8 mouse cellular contexts compared by ENCODE assay signal in the genomic region with DNA sequence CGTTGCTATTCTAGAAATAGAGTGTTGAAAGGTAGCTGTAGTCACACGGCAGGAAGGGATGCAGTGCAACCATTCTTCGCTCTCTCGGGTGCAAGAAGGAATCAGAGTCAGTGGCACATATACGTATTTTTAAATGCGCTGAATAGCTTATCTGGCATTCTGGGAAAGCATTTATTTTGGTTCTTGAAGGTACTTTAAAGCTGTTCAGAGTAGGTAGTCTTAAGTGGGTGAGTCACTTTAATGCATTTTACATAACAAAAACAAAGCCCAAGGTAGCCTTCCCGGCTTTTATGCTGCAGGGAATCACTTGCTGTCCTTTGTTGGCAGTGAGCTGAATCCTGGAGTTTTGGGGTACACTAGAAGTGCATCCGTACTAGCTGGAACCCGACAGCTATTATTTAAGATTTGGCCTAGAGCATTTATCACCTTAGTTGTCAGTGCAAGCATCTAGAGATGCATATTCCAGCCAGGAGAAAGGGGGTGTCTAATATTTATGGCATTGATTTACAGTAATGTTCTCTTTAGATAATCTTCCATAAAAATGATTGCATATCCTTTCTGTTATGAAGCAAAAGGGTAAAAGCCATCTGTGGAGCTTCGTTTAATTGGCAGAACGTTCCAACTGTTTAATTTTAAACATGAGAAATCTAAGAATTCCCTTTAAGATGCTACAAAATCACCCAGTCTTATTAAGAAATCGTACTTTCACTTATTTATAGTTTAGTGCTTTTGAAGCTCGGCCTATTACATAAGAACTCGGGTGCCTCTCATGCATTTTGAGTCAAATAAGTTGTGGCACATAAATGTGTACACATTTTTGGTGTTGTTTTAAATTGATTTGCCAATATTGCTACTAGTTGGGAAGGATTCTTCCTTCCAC. TPM values are rescaled to one million over a fixed set of nuclear protein-coding genes. Genes with fewer than 3 reads are reported as not detected.
DNase-seq lines count a peak whose midpoint lies in the region; ATAC-seq lines count a peak whose summit lies in the region.

No protein-coding gene starts in this region.

- H3K9me3 ChIP-seq in heart, embryonic 14.5 days (ENCODE audit: control insufficient read depth, low read length) = no peaks in the 10 kb centered on the region
- H3K9me3 ChIP-seq in embryonic facial prominence, embryonic 14.5 days (ENCODE audit: control insufficient read depth, low read length) = no peaks in the 10 kb centered on the region
- no peaks in the 10 kb centered on the region for H3K9me3 ChIP-seq in limb, embryonic 10.5 days (replicated peaks)
- H3K9me3 ChIP-seq in stomach, embryonic 15.5 days = no peaks in the 10 kb centered on the region

- DNase-seq in heart, postnatal 4 days = no peak
- DNase-seq in ZHBTc4 (ENCODE audit: low read depth, low spot score) = peak; percentile 7
- no peak for DNase-seq in embryonic facial prominence, embryonic 14.5 days (ENCODE audit: low spot score)
- no peak for DNase-seq in limb, embryonic 10.5 days (ENCODE audit: low spot score)
- no peak for DNase-seq in thymus, postnatal 4 days
- no peak for DNase-seq in gastrocnemius, adult 8-10 months (ENCODE audit: low spot score in 2 of 2)

- peak overlapping the region; percentile 92 for H3K9ac ChIP-seq in heart, embryonic 14.5 days (ENCODE audit: low read length)
- peak overlapping the region; percentile 88 for H3K9ac ChIP-seq in embryonic facial prominence, embryonic 14.5 days (ENCODE audit: low read depth, low read length)
- H3K9ac ChIP-seq in stomach, embryonic 15.5 days = no peak overlapping the region

- H3K4me2 ChIP-seq in heart, embryonic 14.5 days (ENCODE audit: low read length) = peak overlapping the region; percentile 84
- peak overlapping the region; percentile 88 for H3K4me2 ChIP-seq in embryonic facial prominence, embryonic 14.5 days (ENCODE audit: low read depth, low read length)
- H3K4me2 ChIP-seq in stomach, embryonic 15.5 days = peak overlapping the region; percentile 86

- peaks cover 2 to 6% of the 10 kb centered on the region in 2 experiments; a peak in 3 of 4 replicates for H3K4me1 ChIP-seq in heart, embryonic 14.5 days (ENCODE audit: control insufficient read depth in 2 of 2, insufficient read depth in 2 of 2, low read length in 2 of 2)
- H3K4me1 ChIP-seq in embryonic facial prominence, embryonic 14.5 days (ENCODE audit: control insufficient read depth, insufficient read depth, low read length) = peaks cover 7% of the 10 kb centered on the region; the same call in 1 of the 2 replicates
- peaks cover 25% of the 10 kb centered on the region for H3K4me1 ChIP-seq in limb, embryonic 10.5 days
- H3K4me1 ChIP-seq in stomach, embryonic 15.5 days = peaks cover 8% of the 10 kb centered on the region; the same call in 1 of the 2 replicates

- H3K36me3 ChIP-seq in heart, embryonic 14.5 days (ENCODE audit: control insufficient read depth, insufficient read depth, low read length) = no peaks in the 10 kb centered on the region
- H3K36me3 ChIP-seq in embryonic facial prominence, embryonic 14.5 days (ENCODE audit: control insufficient read depth, insufficient read depth, low read length) = no peaks in the 10 kb centered on the region
- H3K36me3 ChIP-seq in limb, embryonic 10.5 days = no peaks in the 10 kb centered on the region
- H3K36me3 ChIP-seq in stomach, embryonic 15.5 days = no peaks in the 10 kb centered on the region

- 29% methylated on average over 14 of the region's 14 CpGs for WGBS in heart, embryonic 14.5 days
- 28% methylated on average over 14 of the region's 14 CpGs for WGBS in embryonic facial prominence, embryonic 14.5 days
- WGBS in limb, embryonic 10.5 days = 30% methylated on average over 14 of the region's 14 CpGs
- 34% methylated on average over 14 of the region's 14 CpGs for WGBS in stomach, embryonic 15.5 days

- no peaks in the 10 kb centered on the region for H3K27me3 ChIP-seq in heart, embryonic 14.5 days (ENCODE audit: control insufficient read depth, insufficient read depth, low read length)
- H3K27me3 ChIP-seq in embryonic facial prominence, embryonic 14.5 days (replicated peaks; ENCODE audit: control insufficient read depth, insufficient read depth, low read length) = peaks cover 12% of the 10 kb centered on the region
- H3K27me3 ChIP-seq in limb, embryonic 10.5 days (ENCODE audit: low read depth, poor library complexity, severe bottlenecking) = peaks cover 26% of the 10 kb centered on the region
- peaks cover 3% of the 10 kb centered on the region; the same call in 1 of the 2 replicates for H3K27me3 ChIP-seq in stomach, embryonic 15.5 days (replicated peaks)

- H3K4me3 ChIP-seq in heart, embryonic 14.5 days (ENCODE audit: control insufficient read depth in 1 of 2, insufficient read depth in 1 of 2, low read depth in 1 of 2, low read length in 2 of 2) = peak overlapping the region; percentile 83 to 84
- peak overlapping the region; percentile 71 for H3K4me3 ChIP-seq in embryonic facial prominence, embryonic 14.5 days (ENCODE audit: low read depth, low read length)
- H3K4me3 ChIP-seq in limb, embryonic 10.5 days = peak overlapping the region; percentile 75
- H3K4me3 ChIP-seq in stomach, embryonic 15.5 days (replicated peaks) = peak overlapping the region; percentile 66

- ATAC-seq in heart, embryonic 14.5 days (ENCODE audit: insufficient number of reproducible peaks, insufficient read depth, low FRiP score, low read depth) = no peak
- ATAC-seq in embryonic facial prominence, embryonic 14.5 days (ENCODE audit: low read depth) = no peak
- no peak for ATAC-seq in stomach, embryonic 15.5 days (ENCODE audit: insufficient read depth, low FRiP score, low read depth)

- peak overlapping the region; percentile 88 to 96; a peak in 2 of 4 replicates for H3K27ac ChIP-seq in heart, embryonic 14.5 days (replicated peaks in 1 of 2; ENCODE audit: control insufficient read depth in 1 of 2, insufficient read depth in 1 of 2, low read depth in 2 of 2, low read length in 2 of 2)
- no peak overlapping the region for H3K27ac ChIP-seq in embryonic facial prominence, embryonic 14.5 days (replicated peaks; ENCODE audit: low read depth, low read length)
- H3K27ac ChIP-seq in limb, embryonic 10.5 days = no peak overlapping the region; the same call in 1 of the 2 replicates
- no peak overlapping the region for H3K27ac ChIP-seq in stomach, embryonic 15.5 days

RNA-seq across cellular contexts. Expression of gene Cacna2d1, which starts 1.6 kb away (rescaled TPM):
- polyA plus RNA-seq in heart, embryonic 14.5 days (2014; fragmentation: Nextera tagmentation; extraction: Ambion mirVana) = 24.9 and 27.0 TPM in 2 replicates
- 10 to 100 TPM; 57.2 to 62.6 TPM for total RNA-seq in heart, postnatal 4 days (2021)
- polyA plus RNA-seq in embryonic facial prominence, embryonic 14.5 days (2014; fragmentation: Nextera tagmentation; extraction: Ambion mirVana) = 33.0 and 34.0 TPM in 2 replicates
- polyA plus RNA-seq in limb, embryonic 10.5 days (2016; fragmentation: Nextera tagmentation; extraction: Ambion mirVana) = 4.9 and 7.0 TPM in 2 replicates
- polyA plus RNA-seq in stomach, embryonic 15.5 days (2015; fragmentation: Nextera tagmentation; extraction: Ambion mirVana) = 15.2 and 16.4 TPM in 2 replicates
- total RNA-seq in gastrocnemius, adult 8-10 months (2022) = 100 to 1,000 TPM; 242 to 290 (median 257) TPM

Comparison
In these comparisons a context has a peak if more than half of its experiments do, and no peak if none do; other contexts are left out.
1. H3K27ac ChIP-seq: peak in heart, embryonic 14.5 days (2 of 2); none in embryonic facial prominence, embryonic 14.5 days (single experiment), limb, embryonic 10.5 days (single experiment) and stomach, embryonic 15.5 days (single experiment).
2. Peak in every context shown above with its lines, with median percentiles within 50 percentile points of each other: H3K4me2 ChIP-seq and H3K4me3 ChIP-seq.